Mouse (Mus musculus): ENCODE measurements around the gene Olfr457.

- TF ChIP-seq CTCF (IDR thresholded peaks at IDR 0.05; ENCODE audit: extremely low read depth, insufficient read depth, low read length) (no peak), POLR2A (IDR thresholded peaks at IDR 0.05; ENCODE audit: extremely low read depth, insufficient read depth, low read length) (no peak)
Measured at GRCm38 (mm10) chr6:42435490-42435889, 40.6 kb downstream of the Olfr457 start.
